Mouse (Mus musculus) adrenal gland, postnatal 25 days (tissue): ENCODE measurements around the gene Tspan7. TPM values are rescaled to one million over a fixed set of nuclear protein-coding genes. Genes with fewer than 3 reads are reported as not detected.

Experiments
- DNase-seq: peaks from one replicate; pipeline ENCODE4 v3.0.0; 2021; ENCODE audit warnings: mixed read lengths
- long read RNA-seq: library from polyadenylated mRNA; stranded (forward); transcript quantifications from one replicate; pipeline ENCODE4 v2.0.0, GENCODE M21; 2021
- total RNA-seq: library from RNA; stranded (reverse); gene quantifications from 2 replicates; pipeline ENCODE4 v1.2.3, GENCODE M21; 2021

The Tspan7 gene
- total RNA-seq, result 56.9 and 71.2 TPM in 2 replicates
- long read RNA-seq, transcript Tspan7-201 (8 exons, 1,733 nt), result major isoform, 44 of 62 reads
- long read RNA-seq, partial matches to known transcripts, result 17 of 62 reads
- long read RNA-seq, other reads (novel, unspliced or antisense), result 1 of 62 reads

DNA sequence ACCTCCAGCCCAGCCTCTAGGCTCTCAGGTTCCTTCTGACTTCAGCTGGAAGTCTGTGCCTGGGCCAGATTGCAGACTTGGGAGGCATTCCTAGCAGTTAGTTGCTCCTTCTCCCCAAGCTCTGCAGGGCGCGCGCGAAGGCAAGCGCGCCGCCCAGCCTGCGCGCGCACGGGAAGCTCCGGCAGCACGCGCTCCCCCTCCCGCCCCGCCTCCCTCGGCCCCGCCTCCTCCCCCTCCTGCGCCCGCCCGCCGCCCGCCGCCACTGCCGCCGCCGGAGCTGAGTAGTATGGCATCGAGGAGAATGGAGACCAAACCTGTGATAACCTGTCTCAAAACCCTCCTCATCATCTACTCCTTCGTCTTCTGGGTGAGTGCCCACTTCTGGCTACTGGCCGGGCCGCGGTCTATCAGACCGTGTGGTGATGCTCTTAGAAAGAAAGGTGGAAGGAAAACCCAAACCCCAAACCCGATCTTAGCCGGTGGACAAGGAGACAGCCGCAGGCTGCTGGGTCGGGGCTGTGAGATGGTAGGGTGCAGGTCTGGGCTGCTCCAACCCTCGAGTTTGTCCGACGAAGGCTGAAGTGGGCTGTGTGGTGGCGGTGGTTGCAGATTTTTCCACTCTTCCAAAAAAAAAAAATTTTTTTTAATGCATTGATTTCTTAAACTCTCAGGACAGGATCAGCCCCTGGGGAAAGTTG is at the start of gene Tspan7:
TSS of gene Tspan7 (plus strand) at position 287 of the 698 bp plus-strand sequence.
- DNase-seq, result peak; percentile 75

DNA sequence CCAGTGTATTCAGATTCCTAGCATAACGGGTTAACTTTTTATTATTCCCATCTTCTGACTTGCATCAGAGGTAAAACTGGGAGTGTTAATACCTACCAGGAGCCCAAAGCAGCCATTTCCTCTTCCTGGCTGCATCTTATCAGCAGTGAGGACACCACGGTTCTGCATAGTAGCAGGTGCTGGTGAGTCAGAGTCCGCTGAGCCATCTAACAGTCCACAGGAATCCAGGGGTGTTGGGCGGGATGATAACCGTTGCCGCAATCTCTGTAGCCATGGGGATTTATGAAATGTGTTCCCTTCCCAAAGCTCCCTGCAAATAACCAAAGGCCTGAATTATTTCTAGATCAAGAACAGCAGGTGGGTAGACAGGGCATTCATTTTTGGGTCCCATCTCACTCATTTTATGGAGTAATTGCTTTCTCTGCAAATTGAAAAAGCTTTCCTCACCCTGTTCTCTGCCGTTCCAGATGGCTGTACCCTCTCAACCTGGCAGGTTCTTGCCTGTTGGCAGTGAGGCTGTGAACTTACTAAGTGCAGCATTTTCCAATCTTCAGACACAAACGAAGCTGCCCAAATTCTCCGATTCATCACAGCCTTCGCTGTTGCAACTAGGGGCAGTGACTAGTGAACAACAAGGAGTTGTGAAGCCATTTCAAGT is 35.5 kb upstream of the Tspan7 start:
- DNase-seq, result no peak

DNA sequence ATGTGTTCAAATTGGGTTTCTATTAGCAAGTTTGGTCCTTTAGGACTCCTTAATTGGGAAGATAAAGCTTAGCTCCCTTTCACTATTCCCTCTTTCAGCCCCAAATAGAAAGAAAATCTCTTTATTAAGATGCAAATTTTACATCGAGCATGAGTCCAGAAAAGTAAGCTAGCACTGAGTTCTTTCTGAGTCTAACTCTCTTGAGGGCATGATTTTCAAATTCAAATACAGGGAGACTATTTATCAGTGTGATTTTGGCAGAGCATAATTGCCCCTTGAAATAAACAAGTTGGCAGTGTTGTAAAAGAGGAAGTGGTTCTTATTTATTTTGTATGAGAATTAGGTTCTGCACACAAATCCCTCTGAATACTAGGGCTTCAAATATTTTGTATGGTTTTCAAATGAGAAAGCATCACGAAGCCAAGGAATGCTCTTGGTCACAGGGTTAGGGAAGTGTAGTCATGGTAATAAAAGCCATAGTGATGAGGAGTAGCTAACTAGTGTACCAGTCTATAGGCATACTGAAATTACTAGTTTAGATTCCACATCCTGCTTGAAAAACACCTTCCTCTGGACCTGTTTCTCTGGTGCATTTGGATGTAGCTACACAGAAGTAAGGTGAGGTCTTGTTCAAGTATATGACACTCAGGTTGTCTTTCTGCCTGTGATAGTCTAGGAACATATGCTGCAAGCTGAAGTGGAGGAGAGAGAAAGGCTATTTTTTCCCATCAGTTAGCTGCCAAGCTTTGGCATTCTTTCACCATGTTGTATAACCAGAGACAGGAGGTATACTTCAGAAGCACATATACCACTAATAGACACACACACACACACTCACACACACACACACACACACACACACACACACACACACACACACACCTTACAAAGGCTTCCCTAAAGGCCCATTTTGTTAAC is 34.6 kb upstream of the Tspan7 start:
- DNase-seq, result no peak

GRCm38 (mm10) chrX:10453798-10454197 is 31.2 kb upstream of the Tspan7 start:
- no peak for DNase-seq

GRCm38 (mm10) chrX:10457256-10457655 is 27.7 kb upstream of the Tspan7 start:
- DNase-seq, result no peak

DNA sequence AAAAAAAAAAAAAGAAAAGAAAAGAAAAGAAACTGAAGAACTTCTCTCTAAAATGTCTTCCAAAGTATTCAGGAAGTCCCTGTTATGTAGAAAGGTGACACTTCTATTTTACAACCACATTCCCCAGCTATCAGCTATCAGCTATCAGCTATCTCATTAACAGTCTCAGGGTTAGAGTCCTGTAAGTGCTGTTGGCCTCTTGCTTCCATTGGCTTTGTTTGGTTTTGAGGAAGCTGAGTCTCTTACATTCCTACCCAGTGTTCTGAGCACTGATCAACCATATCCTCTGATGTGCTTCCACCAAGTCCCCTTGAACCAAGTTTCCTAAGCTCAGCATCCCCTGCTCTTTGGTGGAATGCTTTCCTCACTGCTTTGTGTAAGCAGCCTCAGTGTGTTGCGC is 7.9 kb upstream of the Tspan7 start:
- DNase-seq, result no peak

GRCm38 (mm10) chrX:10479031-10479886 is 5.7 kb upstream of the Tspan7 start:
- no peak for DNase-seq

- no peak for DNase-seq
These were observed 5.0 kb upstream of the Tspan7 start for GRCm38 (mm10) chrX:10479943-10480342.

GRCm38 (mm10) chrX:10485664-10486211 is 780 bp downstream of the Tspan7 start:
- peak; percentile 32 for DNase-seq

DNA sequence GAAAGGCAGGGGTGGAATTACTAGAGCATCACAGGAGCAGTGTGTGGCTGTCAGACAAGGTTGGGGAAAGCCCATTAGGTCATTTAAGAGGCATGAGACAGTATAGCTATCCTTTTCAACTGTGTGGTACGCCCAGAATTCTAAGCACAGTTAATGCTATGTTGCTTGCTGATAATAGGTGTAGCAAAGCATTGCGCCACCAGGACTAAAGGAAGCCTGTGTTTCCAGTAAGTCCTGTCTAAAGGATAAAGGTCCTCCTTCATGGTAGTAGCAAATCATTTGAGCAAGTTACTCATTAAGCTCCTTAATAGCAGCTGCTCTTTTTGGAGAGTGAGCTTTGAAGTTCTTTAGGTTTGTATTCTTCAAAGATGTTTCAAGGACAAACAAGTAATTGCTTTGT is 13.6 kb downstream of the Tspan7 start:
- no peak for DNase-seq

GRCm38 (mm10) chrX:10502616-10503015 is 17.7 kb downstream of the Tspan7 start:
- no peak for DNase-seq

- DNase-seq, result no peak
These were observed 29.5 kb downstream of the Tspan7 start for GRCm38 (mm10) chrX:10514417-10514816.

DNA sequence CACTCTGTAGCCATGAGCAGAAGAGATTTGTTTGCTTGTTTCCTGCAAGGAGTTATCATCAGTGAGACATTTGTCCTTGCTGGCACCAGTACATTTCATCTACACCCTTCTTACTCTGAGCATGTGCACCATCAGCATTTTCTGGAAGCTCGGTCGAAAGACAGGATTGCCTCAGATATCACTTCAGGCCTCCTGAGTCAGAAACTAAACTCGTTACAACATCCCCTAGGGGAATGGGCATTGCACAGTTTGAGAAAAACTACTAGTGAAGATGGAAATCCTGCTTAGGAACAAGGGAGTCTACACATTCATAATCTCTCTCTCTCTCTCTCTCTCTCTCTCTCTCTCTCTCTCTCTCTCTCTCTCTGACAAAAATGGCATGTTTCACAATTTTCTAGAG is 30.0 kb downstream of the Tspan7 start:
- no peak for DNase-seq

DNA sequence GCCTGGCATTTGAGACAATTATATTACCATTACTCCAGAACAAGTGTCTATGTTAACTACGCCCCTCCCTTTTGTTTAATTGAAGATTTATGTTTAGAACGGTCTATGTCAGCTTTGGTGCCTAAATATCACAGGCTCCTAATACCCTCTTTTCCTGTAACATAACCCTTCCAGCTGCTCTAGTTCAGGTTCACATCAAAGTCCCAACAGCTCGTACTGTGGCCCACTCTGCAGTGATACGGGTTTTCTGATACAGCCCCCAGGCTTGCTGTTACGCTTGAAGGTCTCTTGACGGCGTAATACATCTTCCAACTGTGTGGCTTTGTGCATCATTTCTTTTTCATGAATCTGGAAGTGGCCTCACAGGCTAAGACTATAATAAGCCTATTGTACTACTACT is 31.5 kb downstream of the Tspan7 start:
- DNase-seq, result no peak

- DNase-seq, result no peak
These were observed 32.0 kb downstream of the Tspan7 start for GRCm38 (mm10) chrX:10516925-10517324.

DNA sequence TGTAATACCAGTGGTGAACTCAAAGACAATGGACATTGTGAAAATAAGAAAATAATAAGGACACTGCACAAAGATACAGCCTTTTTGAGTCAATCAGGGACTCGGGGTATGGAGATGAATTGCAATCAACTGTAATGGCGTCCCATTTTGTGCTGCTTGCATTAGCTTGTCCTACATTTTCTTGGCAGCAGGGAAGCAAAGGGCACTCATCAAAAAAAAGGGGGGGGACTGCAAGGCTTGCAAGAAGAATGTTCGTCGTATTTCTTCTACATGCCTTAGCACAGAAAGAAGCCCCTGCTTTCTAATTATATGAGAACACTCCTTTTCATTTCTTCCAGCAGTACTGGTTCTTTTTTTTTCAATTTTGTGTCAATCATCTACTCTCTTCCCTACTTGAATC is 32.8 kb downstream of the Tspan7 start:
- no peak for DNase-seq

DNA sequence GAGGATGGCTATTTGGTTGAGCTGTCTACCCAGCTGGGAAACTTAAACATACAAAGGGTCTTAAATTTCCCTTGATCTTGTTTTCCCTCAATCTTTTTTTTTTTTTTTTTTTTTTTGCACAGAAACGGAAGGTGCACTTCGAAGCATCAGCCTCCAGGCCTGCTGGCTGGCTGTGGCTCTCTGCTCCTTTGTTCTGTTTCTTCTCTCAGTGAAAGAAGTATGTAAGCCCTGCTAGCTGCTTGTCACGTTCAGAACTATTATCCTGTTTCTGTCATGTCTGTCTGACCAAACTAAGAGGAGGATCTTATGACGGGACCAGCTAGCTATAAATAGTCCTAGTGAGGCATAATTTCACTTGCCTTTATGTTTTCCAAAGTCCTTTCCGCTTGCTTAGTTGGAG is 33.6 kb downstream of the Tspan7 start:
- no peak for DNase-seq

DNA sequence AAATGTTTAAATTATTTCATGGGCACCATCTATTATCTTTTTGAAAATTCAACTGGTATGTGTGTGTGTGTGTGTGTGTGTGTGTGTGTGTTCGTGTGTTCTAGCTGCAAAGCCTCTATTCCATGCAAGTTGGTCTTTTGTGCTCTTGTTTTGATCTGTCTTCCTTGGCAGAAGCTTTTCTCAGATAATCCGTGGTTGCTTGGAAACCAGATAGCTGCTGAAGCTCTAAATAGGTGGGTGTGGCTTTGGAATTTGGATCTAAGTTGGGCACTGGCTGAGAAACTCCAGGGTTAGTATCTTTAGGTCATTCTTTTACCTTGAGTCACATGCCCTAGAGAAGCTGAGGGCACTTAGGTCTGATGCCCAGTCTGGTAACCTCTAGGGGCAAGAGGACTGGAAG is 50.5 kb downstream of the Tspan7 start:
- no peak for DNase-seq

GRCm38 (mm10) chrX:10539009-10539408 is 54.1 kb downstream of the Tspan7 start:
- no peak for DNase-seq

- DNase-seq, result peak; percentile 4
These were observed 54.7 kb downstream of the Tspan7 start for GRCm38 (mm10) chrX:10539482-10540166.

DNA sequence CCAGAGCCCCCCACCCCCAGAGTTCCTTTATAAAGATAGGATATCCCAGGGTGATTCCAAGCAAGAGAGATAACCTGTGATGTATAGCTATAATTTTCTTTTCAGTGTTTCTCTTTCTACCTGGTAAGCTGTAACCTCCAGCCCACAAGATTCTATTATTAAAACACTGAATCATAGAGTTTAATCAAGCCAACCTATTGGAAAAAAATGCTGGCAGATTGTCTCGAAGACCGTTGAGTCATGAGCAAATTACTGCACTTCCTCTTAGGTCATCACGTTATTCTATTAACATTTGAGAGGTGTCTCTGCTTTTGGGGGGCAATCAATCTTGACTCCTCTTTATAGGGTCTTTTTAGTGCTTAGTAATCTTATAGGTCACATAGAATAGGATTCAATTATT is 61.9 kb downstream of the Tspan7 start:
- no peak for DNase-seq
